Mouse (Mus musculus): ENCODE results near the gene Cpeb1.

- no peak for TF ChIP-seq CTCF (IDR thresholded peaks at IDR 0.05)
- TF ChIP-seq EP300 (IDR thresholded peaks at IDR 0.05; ENCODE audit: insufficient read depth, low read depth, low read length) = no peak
- TF ChIP-seq POLR2A (IDR thresholded peaks at IDR 0.05; ENCODE audit: insufficient read depth, low read depth, low read length) = no peak
Measured at GRCm38 (mm10) chr7:81338522-81338873, 116.8 kb downstream of the Cpeb1 start.

Data from heart, adult 2 months (tissue).